Mouse (Mus musculus) neural tube, embryonic 14.5 days (tissue): Measurements from ENCODE around the gene Uhrf1bp1. TPM values are rescaled to one million over a fixed set of nuclear protein-coding genes. Genes with fewer than 3 reads are reported as not detected.
A peak's percentile ranks its signal among the peaks of the same experiment; 100 is the strongest.

Experiments used
- ATAC-seq: fragments of 200-750 bp; cut with Nextera tagmentation; 2 replicates; pipeline ENCODE4 v1.8.0; 2017; ENCODE audit warnings: low read depth, mild to moderate bottlenecking, moderate TSS enrichment, moderate library complexity
- H3K27ac ChIP-seq: fragments of 300-500 bp; sonication (generic); 2 replicates; pipeline ENCODE4 v1.5.1; 2014; ENCODE audit warnings: low read depth, mild to moderate bottlenecking, control low read depth, low read length, moderate library complexity, mixed read lengths
- H3K27me3 ChIP-seq: fragments of 300-500 bp; sonication (generic); 2 replicates; pipeline ENCODE4 v1.6.1; 2014; ENCODE audit warnings: low read length; ENCODE audit not compliant: control insufficient read depth, insufficient read depth
- H3K36me3 ChIP-seq: fragments of 300-500 bp; sonication (generic); 2 replicates; pipeline ENCODE4 v1.6.1; 2014; ENCODE audit warnings: low read length, mixed read lengths; ENCODE audit not compliant: control insufficient read depth, insufficient read depth
- H3K4me1 ChIP-seq: fragments of 300-500 bp; sonication (generic); 2 replicates; pipeline ENCODE4 v1.6.1; 2014; ENCODE audit warnings: low read length; ENCODE audit not compliant: control insufficient read depth, insufficient read depth
- H3K4me2 ChIP-seq: fragments of 300-500 bp; sonication (generic); 2 replicates; pipeline ENCODE4 v1.6.1; 2014; ENCODE audit warnings: mild to moderate bottlenecking, low read depth, low read length, control low read depth
- H3K4me3 ChIP-seq: fragments of 300-500 bp; sonication (generic); 2 replicates; pipeline ENCODE4 v1.5.1; 2014; ENCODE audit warnings: low read depth, low read length, control low read depth, mixed read lengths
- H3K9ac ChIP-seq: fragments of 300-500 bp; sonication (generic); replicated peaks from 2 replicates; pipeline ENCODE4 v1.6.1; 2014; ENCODE audit warnings: low read depth, mild to moderate bottlenecking, control low read depth, low read length, mixed read lengths
- H3K9me3 ChIP-seq: fragments of 300-500 bp; sonication (generic); 2 replicates; pipeline ENCODE4 v1.6.1; 2016; ENCODE audit warnings: low read length; ENCODE audit not compliant: control insufficient read depth
- whole genome bisulfite sequencing: fragments of 180-500 bp; shearing (Covaris S2); extraction: QIAGEN DNeasy Blood & Tissue Kit; methylation state at CpG from one replicate; pipeline ENCODE4 v1.1.7; 2014; 5-methylcytosine and 5-hydroxymethylcytosine counted together
- polyA plus RNA-seq: library from polyadenylated mRNA; unstranded; fragments of >200 nt; fragmentation: Nextera tagmentation; extraction: Ambion mirVana; gene quantifications from 2 replicates; pipeline ENCODE4 v1.2.1, GENCODE M21; 2014

The Uhrf1bp1 gene
- polyA plus RNA-seq: 7.3 and 9.0 TPM in 2 replicates

DNA sequence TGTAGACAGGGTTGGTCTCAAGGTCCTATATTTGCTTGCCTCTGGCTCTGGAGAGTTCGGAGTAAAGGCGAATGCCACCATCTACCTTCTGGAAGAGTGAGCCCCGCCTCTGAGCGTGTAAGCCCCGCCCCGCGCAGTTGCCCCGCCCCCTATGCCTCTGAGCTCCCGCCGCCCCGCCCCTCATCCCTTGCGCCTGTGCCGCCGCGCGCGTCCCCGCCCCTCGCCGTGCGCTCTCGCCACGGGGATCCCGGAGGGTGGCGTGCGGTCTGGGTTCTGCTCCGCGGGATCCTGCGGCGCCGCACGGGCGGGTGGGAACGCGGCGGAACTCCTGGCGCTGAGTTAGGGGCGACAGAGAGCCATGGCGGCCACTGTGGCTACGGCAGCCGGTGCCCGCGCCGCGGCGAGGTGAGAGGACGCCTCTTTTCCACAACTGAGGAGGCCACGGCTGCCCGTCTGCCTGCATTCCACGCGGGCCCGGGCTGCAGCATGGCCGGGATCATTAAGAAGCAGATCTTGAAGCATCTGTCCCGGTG lies at the start of gene Uhrf1bp1:
Gene Uhrf1bp1, plus strand, starts transcription at position 177 of the 533 bp plus-strand sequence.
- Histone ChIP-seq H3K36me3 (peaks cover 8% of the 10 kb centered on the region; the same call in 1 of the 2 replicates), H3K4me2 (peak within 1 kb of the TSS; percentile 69), H3K27me3 (no peaks in the 10 kb centered on the region), H3K4me3 (peak within 1 kb of the TSS; percentile 84), H3K4me1 (peaks cover 22% of the 10 kb centered on the region), H3K9ac (peak within 1 kb of the TSS; percentile 52), H3K9me3 (no peaks in the 10 kb centered on the region), H3K27ac (peak within 1 kb of the TSS; percentile 80)
- peak; percentile 91 for ATAC-seq
- 0% methylated on average over 42 of the region's 54 CpGs for WGBS

DNA sequence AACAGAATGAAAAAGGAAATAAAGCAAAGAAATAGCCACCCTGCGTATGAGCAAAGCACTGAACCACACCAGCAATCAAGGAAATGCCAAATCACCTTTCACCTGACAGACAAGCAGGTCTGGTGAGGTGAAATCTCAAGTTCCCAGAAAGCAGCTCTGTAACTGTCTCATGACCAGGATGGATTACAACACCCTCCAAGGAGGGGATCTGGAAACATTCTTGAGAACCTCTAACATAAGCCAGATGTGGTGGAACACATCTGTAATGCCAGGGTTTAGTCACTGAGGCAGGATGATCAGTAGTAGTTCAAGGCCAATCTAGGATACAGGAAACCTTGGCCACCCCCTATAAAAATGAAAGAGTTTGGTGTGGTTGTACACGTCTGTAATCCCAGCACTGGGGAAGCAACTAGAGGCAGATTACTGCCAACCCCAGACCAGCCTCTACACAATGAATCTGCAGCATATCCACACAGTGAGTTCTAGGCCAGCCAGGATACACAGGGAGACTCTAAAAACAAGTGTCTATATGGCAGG lies 48.6 kb upstream of the Uhrf1bp1 start:
- Histone ChIP-seq H3K4me3 (no peak overlapping the region), H3K9me3 (no peaks in the 10 kb centered on the region), H3K27ac (no peak overlapping the region), H3K9ac (no peak overlapping the region), H3K36me3 (no peaks in the 10 kb centered on the region), H3K27me3 (no peaks in the 10 kb centered on the region), H3K4me2 (no peak overlapping the region), H3K4me1 (peaks cover 5% of the 10 kb centered on the region; the same call in 1 of the 2 replicates)
- ATAC-seq: no peak
- 86% methylated on average over 2 of the region's 2 CpGs for WGBS

DNA sequence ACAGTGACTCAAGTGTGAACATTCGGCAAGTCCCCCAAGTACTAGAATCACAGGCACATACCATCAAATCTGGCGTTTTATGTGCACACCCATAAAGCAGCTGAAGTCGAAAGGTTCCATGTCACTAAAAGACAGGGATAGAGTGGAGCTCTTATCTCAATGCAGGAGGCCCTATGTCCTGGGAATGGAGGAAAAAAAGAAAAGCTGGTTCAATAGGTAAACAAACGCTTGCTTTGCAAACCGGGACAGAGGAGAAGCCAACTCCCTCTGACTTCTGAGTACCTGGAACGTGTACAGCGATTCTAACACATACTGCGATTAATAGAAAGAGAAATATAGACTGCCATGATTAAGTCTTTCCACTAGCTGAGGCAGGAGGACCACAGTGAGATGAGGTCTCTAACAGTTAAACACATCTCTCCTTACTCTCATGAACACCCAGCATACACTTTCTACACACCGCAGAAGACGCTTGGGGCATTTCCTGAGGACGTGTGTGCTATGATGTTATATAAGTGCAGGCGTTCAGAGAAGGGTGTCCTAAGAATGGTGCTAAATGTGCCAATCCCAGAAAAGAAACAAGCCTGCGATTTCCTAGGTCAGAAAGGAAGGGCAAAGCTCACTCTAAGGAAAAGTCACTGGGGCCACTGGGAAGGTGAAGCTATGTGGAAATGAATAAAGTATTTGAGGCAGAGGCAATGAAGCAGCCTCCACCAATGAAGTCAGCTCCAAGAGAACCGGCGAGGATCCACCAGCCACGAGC lies 45.5 kb upstream of the Uhrf1bp1 start:
- no peaks in the 10 kb centered on the region for H3K9me3 ChIP-seq
- no peak overlapping the region for H3K9ac ChIP-seq
- no peaks in the 10 kb centered on the region for H3K27me3 ChIP-seq
- no peak overlapping the region for H3K4me2 ChIP-seq
- no peak overlapping the region for H3K27ac ChIP-seq
- H3K36me3 ChIP-seq: no peaks in the 10 kb centered on the region
- no peak overlapping the region for H3K4me3 ChIP-seq
- H3K4me1 ChIP-seq: peaks cover 5% of the 10 kb centered on the region; the same call in 1 of the 2 replicates
- WGBS: 90% methylated on average over 16 of the region's 16 CpGs
- ATAC-seq: no peak

DNA sequence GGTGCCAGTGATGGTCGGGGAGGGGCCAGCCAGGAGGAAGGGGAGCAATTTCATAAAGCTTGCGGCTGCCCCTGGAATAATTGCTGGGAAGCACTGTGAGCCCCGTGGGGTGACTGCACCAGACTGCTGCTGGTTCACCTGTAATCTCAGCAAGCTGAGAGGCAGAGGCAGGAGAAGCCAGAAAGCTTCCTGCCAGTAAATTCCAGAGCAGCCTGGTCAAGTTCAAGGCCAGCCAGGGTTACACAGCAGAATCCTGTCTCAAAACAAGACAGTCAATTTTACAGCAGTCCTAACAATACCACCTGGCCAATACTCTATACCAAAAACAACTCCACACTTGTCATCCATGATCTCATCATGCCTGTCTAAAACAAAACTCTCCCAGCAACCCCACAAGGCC lies 44.3 kb upstream of the Uhrf1bp1 start:
- no peak for ATAC-seq
- H3K27me3 ChIP-seq: no peaks in the 10 kb centered on the region
- WGBS: 81% methylated on average over 3 of the region's 3 CpGs

DNA sequence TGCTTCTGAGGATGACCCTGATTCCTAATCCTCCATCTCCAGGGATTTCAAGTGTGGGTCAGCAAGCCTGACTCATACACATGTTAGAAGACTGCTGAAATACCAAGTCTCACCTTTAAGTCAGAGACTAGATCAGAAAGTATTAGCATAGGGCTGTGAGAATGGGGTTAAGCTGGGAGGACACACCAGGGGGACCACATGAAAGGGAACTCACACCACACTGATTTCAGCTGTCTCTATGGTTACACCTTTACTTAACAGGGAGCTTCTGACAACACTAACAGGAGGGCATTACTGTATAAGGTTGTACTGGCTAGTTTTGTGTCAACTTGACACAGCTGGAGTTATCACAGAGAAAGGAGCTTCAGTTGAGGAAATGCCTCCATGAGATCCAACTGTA lies 41.6 kb upstream of the Uhrf1bp1 start:
- Histone ChIP-seq H3K9me3 (no peaks in the 10 kb centered on the region), H3K4me3 (no peak overlapping the region), H3K36me3 (no peaks in the 10 kb centered on the region), H3K4me1 (peaks cover 20% of the 10 kb centered on the region), H3K27ac (no peak overlapping the region), H3K27me3 (no peaks in the 10 kb centered on the region), H3K9ac (no peak overlapping the region), H3K4me2 (no peak overlapping the region)
- no peak for ATAC-seq

More for the DNA sequence above, 44.3 kb upstream of the Uhrf1bp1 start:
- Histone ChIP-seq H3K9ac (no peak overlapping the region; the same call in 1 of the 2 replicates), H3K4me1 (peaks cover 5% of the 10 kb centered on the region; the same call in 1 of the 2 replicates), H3K27ac (no peak overlapping the region), H3K4me3 (no peak overlapping the region), H3K4me2 (no peak overlapping the region), H3K9me3 (no peaks in the 10 kb centered on the region), H3K36me3 (no peaks in the 10 kb centered on the region)

DNA sequence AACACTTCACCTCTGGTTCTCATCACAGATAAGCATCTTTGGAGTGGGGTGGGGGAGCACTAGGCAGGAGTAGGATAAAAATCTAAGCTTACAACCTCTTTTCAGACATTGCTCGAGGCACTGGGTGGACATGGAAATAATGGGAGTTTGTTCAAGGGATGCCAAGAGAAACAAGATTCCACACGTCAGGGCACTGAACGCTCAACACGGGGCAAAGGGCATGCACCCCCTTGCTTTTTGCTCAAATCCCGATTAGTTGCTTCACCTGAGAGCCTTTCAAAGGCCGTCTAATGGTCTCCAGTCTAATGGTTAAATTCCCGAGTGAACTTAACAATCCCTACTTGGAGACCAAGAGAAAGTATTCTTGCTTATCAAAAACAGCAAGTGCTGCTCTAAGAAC lies 37.2 kb upstream of the Uhrf1bp1 start:
- Histone ChIP-seq H3K9ac (peak overlapping the region; percentile 93; the same call in 1 of the 2 replicates), H3K27me3 (no peaks in the 10 kb centered on the region), H3K36me3 (no peaks in the 10 kb centered on the region), H3K4me2 (peak overlapping the region; percentile 53), H3K4me1 (peaks cover 15% of the 10 kb centered on the region), H3K9me3 (no peaks in the 10 kb centered on the region), H3K4me3 (peak overlapping the region; percentile 90), H3K27ac (no peak overlapping the region)
- 28% methylated on average over 7 of the region's 7 CpGs for WGBS
- ATAC-seq: no peak

DNA sequence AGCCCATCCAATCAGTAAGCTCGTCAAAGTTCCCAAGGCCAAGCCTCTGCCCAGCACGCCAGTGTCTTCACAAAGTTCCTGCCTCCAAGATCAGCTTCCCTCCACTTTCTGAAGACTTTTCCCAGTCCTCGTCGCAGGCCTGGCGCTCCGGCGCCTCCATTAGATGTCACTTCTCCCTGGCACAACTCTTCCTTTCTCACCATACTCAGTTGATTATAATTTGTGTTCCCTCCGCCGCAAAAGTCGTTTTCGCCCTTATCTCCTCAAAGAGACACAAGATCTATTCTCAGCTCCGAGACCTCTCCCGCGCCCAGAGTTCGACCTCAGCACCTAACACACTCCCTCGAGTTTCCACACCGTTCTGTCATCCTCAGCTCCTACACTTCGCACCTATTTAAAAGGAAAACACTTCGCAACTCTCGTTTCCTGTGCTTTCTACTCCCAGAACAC lies 36.7 kb upstream of the Uhrf1bp1 start:
- H3K36me3 ChIP-seq: no peaks in the 10 kb centered on the region
- peak overlapping the region; percentile 90 for H3K4me3 ChIP-seq
- no peak for ATAC-seq
- no peaks in the 10 kb centered on the region for H3K27me3 ChIP-seq
- peaks cover 15% of the 10 kb centered on the region for H3K4me1 ChIP-seq
- H3K9me3 ChIP-seq: no peaks in the 10 kb centered on the region
- peak overlapping the region; percentile 53 for H3K4me2 ChIP-seq
- 2% methylated on average over 20 of the region's 20 CpGs for WGBS
- H3K27ac ChIP-seq: peak overlapping the region; percentile 87
- H3K9ac ChIP-seq: peak overlapping the region; percentile 93

DNA sequence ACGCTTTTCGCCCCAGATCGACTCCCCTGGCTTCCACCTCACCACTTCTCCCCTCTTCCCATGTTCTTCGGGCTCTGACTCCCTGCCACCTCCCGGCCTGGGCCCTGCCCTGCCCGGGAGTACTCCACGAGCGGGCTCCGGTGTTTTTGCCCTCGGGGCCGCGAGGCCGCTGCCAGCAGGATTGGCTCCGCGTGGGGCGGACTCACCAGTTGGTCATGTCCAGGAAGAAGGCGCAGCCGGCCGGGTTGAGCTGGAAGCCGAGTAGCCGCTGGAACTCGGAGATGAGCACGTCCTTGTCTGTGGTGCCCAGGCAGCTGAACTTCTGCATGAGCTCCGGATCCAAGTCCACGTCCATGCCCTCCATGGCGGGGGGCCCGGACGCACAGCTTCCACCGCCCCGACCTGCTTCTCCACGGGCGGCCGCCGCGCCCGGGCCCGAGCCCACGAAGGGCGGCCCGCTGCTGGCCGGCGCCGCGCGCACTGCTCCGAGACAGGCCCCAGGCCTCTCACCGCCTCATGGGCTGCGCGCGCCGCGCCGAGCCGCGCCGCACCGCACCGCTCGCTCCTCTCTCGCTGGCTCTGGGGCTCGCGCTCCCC lies 36.2 kb upstream of the Uhrf1bp1 start:
- H3K36me3 ChIP-seq: no peaks in the 10 kb centered on the region
- no peaks in the 10 kb centered on the region for H3K27me3 ChIP-seq
- peaks cover 15% of the 10 kb centered on the region for H3K4me1 ChIP-seq
- WGBS: under 1% methylated on average over 50 of the region's 62 CpGs
- H3K4me3 ChIP-seq: peak overlapping the region; percentile 90
- peak overlapping the region; percentile 53 for H3K4me2 ChIP-seq
- H3K9me3 ChIP-seq: no peaks in the 10 kb centered on the region
- peak overlapping the region; percentile 93 for H3K9ac ChIP-seq
- peak overlapping the region; percentile 87 for H3K27ac ChIP-seq
- ATAC-seq: peak; percentile 84
